Mouse (Mus musculus): Measurements from ENCODE around the gene Hint1. TPM values are rescaled to one million over a fixed set of nuclear protein-coding genes. Genes with fewer than 3 reads are reported as not detected.

The Hint1 gene
- total RNA-seq, 4 experiments from 2014 or later: 219 to 289 (median 258) TPM

Other genes starting within 250 kb of the Hint1 start
- gene Cdc42se2, start 78.7 kb upstream of the Hint1 start, total RNA-seq (2022): 100 to 1,000 TPM; 125 to 130 (median 128) TPM
- gene Lyrm7, start 5.5 kb upstream of the Hint1 start, total RNA-seq (2022): 10 to 100 TPM; 28.0 to 34.3 (median 30.4) TPM
- 1 to 10 TPM; 4.4 to 8.8 (median 5.1) TPM for gene Gpx3, start 36.1 kb downstream of the Hint1 start, total RNA-seq (2022)
- 10 to 100 TPM; 31.4 to 34.3 (median 33.9) TPM for gene Tnip1, start 96.5 kb downstream of the Hint1 start, total RNA-seq (2022)
- 10 to 100 TPM; 85.6 to 95.3 (median 89.4) TPM for gene Anxa6, start 167.1 kb downstream of the Hint1 start, total RNA-seq (2022)
- 1 to 10 TPM in 1 of 4 experiments, under 1 TPM in 3; 0.32 to 1.1 (median 0.75) TPM for gene Ccdc69, start 211.7 kb downstream of the Hint1 start, total RNA-seq (2022)
- gene Gm2a, start 231.7 kb downstream of the Hint1 start, total RNA-seq (2022): 10 to 100 TPM; 28.3 to 45.4 (median 36.9) TPM

Measured in layer of hippocampus, adult 8-10 months (tissue).